Mouse (Mus musculus): ENCODE measurements at regions not wholly inside any gene's neighbourhood (a gene's known extent, or its start where the extent isn't known, plus 50 kb on each side); places are given as distances from the start of the nearest gene placed in this dataset.

- Histone ChIP-seq H3K9ac (ENCODE audit: insufficient read depth, low read depth, low read length, poor library complexity, severe bottlenecking) (no peak overlapping the region), H3K27ac (ENCODE audit: insufficient read depth, low read depth, low read length, poor library complexity, severe bottlenecking) (no peak overlapping the region), H3K4me1 (ENCODE audit: control insufficient read depth in 2 of 2, insufficient read depth in 2 of 2, low read length in 2 of 2, poor library complexity in 1 of 2) (no peaks in the 10 kb centered on the region; a peak in 1 of 4 replicates), H3K9me3 (ENCODE audit: control insufficient read depth, insufficient read depth, low read depth, low read length) (no peaks in the 10 kb centered on the region), H3K36me3 (ENCODE audit: control insufficient read depth, insufficient read depth, low read length, poor library complexity, severe bottlenecking) (no peaks in the 10 kb centered on the region), H3K4me3 (ENCODE audit: insufficient read depth in 1 of 2, low read depth in 1 of 2, low read length in 2 of 2, poor library complexity in 1 of 2, severe bottlenecking in 1 of 2) (no peak overlapping the region)
- no peak for DNase-seq (ENCODE audit: low read depth, low spot score)
- in situ Hi-C loops (cut with MboI; ENCODE audit: low sequenced_read_pairs in 2 of 2, unreplicated experiment in 2 of 2): no loop called here
- TF ChIP-seq ZC3H11A (IDR thresholded peaks at IDR 0.05; ENCODE audit: borderline replicate concordance, low read depth, low read length): no peak
Measured at GRCm38 (mm10) chr16:93026094-93026648, 200.2 kb upstream of the Runx1 start.

- H3K9me3 ChIP-seq (ENCODE audit: control insufficient read depth, insufficient read depth, low read depth, low read length): no peaks in the 10 kb centered on the region
- no peak for DNase-seq (ENCODE audit: low read depth, low spot score)
- no peak overlapping the region for H3K27ac ChIP-seq (ENCODE audit: insufficient read depth, low read depth, low read length, poor library complexity, severe bottlenecking)
- H3K9ac ChIP-seq (ENCODE audit: insufficient read depth, low read depth, low read length, poor library complexity, severe bottlenecking): no peak overlapping the region
- H3K36me3 ChIP-seq (ENCODE audit: control insufficient read depth, insufficient read depth, low read length, poor library complexity, severe bottlenecking): no peaks in the 10 kb centered on the region
- in situ Hi-C loops (cut with MboI; ENCODE audit: low sequenced_read_pairs in 2 of 2, unreplicated experiment in 2 of 2): no loop called here
- H3K4me3 ChIP-seq (ENCODE audit: insufficient read depth in 1 of 2, low read depth in 1 of 2, low read length in 2 of 2, poor library complexity in 1 of 2, severe bottlenecking in 1 of 2): no peak overlapping the region
- TF ChIP-seq CHD2 (IDR thresholded peaks at IDR 0.05; ENCODE audit: low read depth, low read length) (no peak), HCFC1 (IDR thresholded peaks at IDR 0.05; ENCODE audit: borderline replicate concordance, insufficient read depth, low read length) (no peak), MAFK (IDR thresholded peaks at IDR 0.05; ENCODE audit: insufficient read depth, low read depth, low read length) (no peak)
- peaks cover 0 to 10% of the 10 kb centered on the region in 2 experiments; a peak in 2 of 4 replicates for H3K4me1 ChIP-seq (ENCODE audit: control insufficient read depth in 2 of 2, insufficient read depth in 2 of 2, low read length in 2 of 2, poor library complexity in 1 of 2)
Measured at GRCm38 (mm10) chr16:93019800-93020555, 194.0 kb upstream of the Runx1 start.

GRCm38 (mm10) chr16:93018766-93019165 is 192.8 kb upstream of the Runx1 start:
- no peaks in the 10 kb centered on the region for H3K36me3 ChIP-seq (ENCODE audit: control insufficient read depth, insufficient read depth, low read length, poor library complexity, severe bottlenecking)
- no peak overlapping the region for H3K9ac ChIP-seq (ENCODE audit: insufficient read depth, low read depth, low read length, poor library complexity, severe bottlenecking)
- no peaks in the 10 kb centered on the region for H3K9me3 ChIP-seq (ENCODE audit: control insufficient read depth, insufficient read depth, low read depth, low read length)
- H3K4me3 ChIP-seq (ENCODE audit: insufficient read depth in 1 of 2, low read depth in 1 of 2, low read length in 2 of 2, poor library complexity in 1 of 2, severe bottlenecking in 1 of 2): no peak overlapping the region
- in situ Hi-C loops (cut with MboI; ENCODE audit: low sequenced_read_pairs in 2 of 2, unreplicated experiment in 2 of 2): no loop called here
- H3K4me1 ChIP-seq (ENCODE audit: control insufficient read depth in 2 of 2, insufficient read depth in 2 of 2, low read length in 2 of 2, poor library complexity in 1 of 2): peaks cover 0 to 10% of the 10 kb centered on the region in 2 experiments; a peak in 2 of 4 replicates
- TF ChIP-seq CHD2 (IDR thresholded peaks at IDR 0.05; ENCODE audit: low read depth, low read length) (no peak), ZC3H11A (IDR thresholded peaks at IDR 0.05; ENCODE audit: borderline replicate concordance, low read depth, low read length) (no peak), ZNF384 (IDR thresholded peaks at IDR 0.05; ENCODE audit: low read depth, low read length) (no peak), HCFC1 (IDR thresholded peaks at IDR 0.05; ENCODE audit: borderline replicate concordance, insufficient read depth, low read length) (no peak), MAFK (IDR thresholded peaks at IDR 0.05; ENCODE audit: insufficient read depth, low read depth, low read length) (no peak)
- no peak for DNase-seq (ENCODE audit: low read depth, low spot score)
- H3K27ac ChIP-seq (ENCODE audit: insufficient read depth, low read depth, low read length, poor library complexity, severe bottlenecking): no peak overlapping the region

GRCm38 (mm10) chr16:93017025-93017424 is 191.1 kb upstream of the Runx1 start:
- no peak for TF ChIP-seq ZC3H11A (IDR thresholded peaks at IDR 0.05; ENCODE audit: borderline replicate concordance, low read depth, low read length)
- no peak for TF ChIP-seq HCFC1 (IDR thresholded peaks at IDR 0.05; ENCODE audit: borderline replicate concordance, insufficient read depth, low read length)
- no peak for TF ChIP-seq CHD2 (IDR thresholded peaks at IDR 0.05; ENCODE audit: low read depth, low read length)
- TF ChIP-seq MAFK (IDR thresholded peaks at IDR 0.05; ENCODE audit: insufficient read depth, low read depth, low read length): no peak
- TF ChIP-seq ZNF384 (IDR thresholded peaks at IDR 0.05; ENCODE audit: low read depth, low read length): no peak
- H3K4me1 ChIP-seq (ENCODE audit: control insufficient read depth in 2 of 2, insufficient read depth in 2 of 2, low read length in 2 of 2, poor library complexity in 1 of 2): peaks cover 0 to 10% of the 10 kb centered on the region in 2 experiments; a peak in 2 of 4 replicates
- no peaks in the 10 kb centered on the region for H3K9me3 ChIP-seq (ENCODE audit: control insufficient read depth, insufficient read depth, low read depth, low read length)
- H3K4me3 ChIP-seq (ENCODE audit: insufficient read depth in 1 of 2, low read depth in 1 of 2, low read length in 2 of 2, poor library complexity in 1 of 2, severe bottlenecking in 1 of 2): no peak overlapping the region
- H3K36me3 ChIP-seq (ENCODE audit: control insufficient read depth, insufficient read depth, low read length, poor library complexity, severe bottlenecking): no peaks in the 10 kb centered on the region
- H3K9ac ChIP-seq (ENCODE audit: insufficient read depth, low read depth, low read length, poor library complexity, severe bottlenecking): no peak overlapping the region
- DNase-seq (ENCODE audit: low read depth, low spot score): no peak
- in situ Hi-C loops (cut with MboI; ENCODE audit: low sequenced_read_pairs in 2 of 2, unreplicated experiment in 2 of 2): no loop called here
- no peak overlapping the region for H3K27ac ChIP-seq (ENCODE audit: insufficient read depth, low read depth, low read length, poor library complexity, severe bottlenecking)
